8 mouse cellular contexts compared by ENCODE assay signal in the genomic region with DNA sequence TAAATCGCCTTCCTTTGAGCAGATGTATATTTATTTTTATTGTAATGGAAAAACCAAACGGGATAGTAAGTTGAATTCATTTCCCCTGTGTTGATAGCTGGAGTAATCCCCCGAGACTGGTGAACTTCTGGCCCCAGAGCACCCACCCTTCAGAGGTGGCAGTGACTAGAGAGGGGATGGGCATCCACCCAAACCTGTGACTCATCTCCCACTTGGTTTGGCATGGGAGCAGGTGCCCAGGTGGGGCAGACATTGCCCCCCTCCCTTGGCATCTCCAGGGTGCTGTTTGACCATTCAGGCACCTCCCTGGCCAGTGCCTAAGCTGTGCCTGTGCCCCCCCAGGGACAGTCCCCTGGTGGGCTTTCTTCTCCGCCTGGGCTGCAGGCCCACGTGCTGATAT. TPM values are rescaled to one million over a fixed set of nuclear protein-coding genes. Genes with fewer than 3 reads are reported as not detected.
DNase-seq lines count a peak whose midpoint lies in the region; ATAC-seq and TF ChIP-seq lines count a peak whose summit lies in the region.
"Had no signal": no experiment of that assay in that cellular context is flagged by ENCODE, and none has a peak within 500 bp of the region (broad histone marks: within the 10 kb centered on the region; RNA-seq: fewer than 3 reads in every experiment).

No protein-coding gene starts in this region.

- WGBS in heart, embryonic 16.5 days = 33% methylated on average over 5 of the region's 5 CpGs
- 15% methylated on average over 5 of the region's 5 CpGs for WGBS in midbrain, embryonic 14.5 days

- H3K4me1 ChIP-seq in heart, embryonic 16.5 days (ENCODE audit: control insufficient read depth, insufficient read depth, low read length) = peaks cover 53% of the 10 kb centered on the region
- peaks cover 48% of the 10 kb centered on the region for H3K4me1 ChIP-seq in midbrain, embryonic 14.5 days (ENCODE audit: control insufficient read depth, insufficient read depth, low read length)

- no peak for DNase-seq in layer of hippocampus, adult 2 months (ENCODE audit: low spot score in 2 of 2)
- no peak for DNase-seq in layer of hippocampus, adult 9-10 months (ENCODE audit: low spot score)
- peak; percentile 68 to 70 for DNase-seq in cerebellum, postnatal 10 days
- no peak for DNase-seq in midbrain, embryonic 14.5 days
- DNase-seq in layer of hippocampus, adult 9-11 months = no peak
- no peak for DNase-seq in urinary bladder, postnatal 14 days (ENCODE audit: low spot score)

- H3K27ac ChIP-seq in layer of hippocampus, adult 2 months = peak overlapping the region; percentile 99
- peak overlapping the region; percentile 96 for H3K27ac ChIP-seq in heart, embryonic 16.5 days (ENCODE audit: low read length)
- H3K27ac ChIP-seq in midbrain, embryonic 14.5 days (replicated peaks; ENCODE audit: low read depth, low read length) = peak overlapping the region; percentile 96
- H3K27ac ChIP-seq: macrophage had no signal

- TF ChIP-seq CTCF in layer of hippocampus, adult 2 months (conservative IDR thresholded peaks at IDR 0.05) = no peak

- H3K36me3 ChIP-seq in heart, embryonic 16.5 days (ENCODE audit: control insufficient read depth, insufficient read depth) = no peaks in the 10 kb centered on the region
- H3K36me3 ChIP-seq in midbrain, embryonic 14.5 days (ENCODE audit: control insufficient read depth, insufficient read depth, low read length) = no peaks in the 10 kb centered on the region

- H3K4me2 ChIP-seq in heart, embryonic 16.5 days (ENCODE audit: low read depth, low read length) = peak overlapping the region; percentile 92
- peak overlapping the region; percentile 98 for H3K4me2 ChIP-seq in midbrain, embryonic 14.5 days (ENCODE audit: low read length)

- H3K4me3 ChIP-seq in layer of hippocampus, adult 2 months = peak overlapping the region; percentile 97
- H3K4me3 ChIP-seq in heart, embryonic 16.5 days (ENCODE audit: low read length) = peak overlapping the region; percentile 93
- peak overlapping the region; percentile 95 for H3K4me3 ChIP-seq in midbrain, embryonic 14.5 days (replicated peaks; ENCODE audit: low read depth, low read length)

- H3K9me3 ChIP-seq in heart, embryonic 16.5 days (replicated peaks; ENCODE audit: control insufficient read depth, low read length) = no peaks in the 10 kb centered on the region
- no peaks in the 10 kb centered on the region for H3K9me3 ChIP-seq in midbrain, embryonic 14.5 days (ENCODE audit: control insufficient read depth, low read length)

- H3K9ac ChIP-seq in heart, embryonic 16.5 days (ENCODE audit: low read length) = peak overlapping the region; percentile 99
- H3K9ac ChIP-seq in midbrain, embryonic 14.5 days (replicated peaks; ENCODE audit: low read length) = peak overlapping the region; percentile 98

- ATAC-seq in heart, embryonic 16.5 days (replicated peaks; ENCODE audit: extremely low read depth, insufficient read depth, low FRiP score) = no peak
- ATAC-seq in midbrain, embryonic 14.5 days (ENCODE audit: low FRiP score, low TSS enrichment) = no peak

- H3K27me3 ChIP-seq in heart, embryonic 16.5 days (ENCODE audit: control insufficient read depth, insufficient read depth, low read length) = no peaks in the 10 kb centered on the region
- H3K27me3 ChIP-seq in midbrain, embryonic 14.5 days (ENCODE audit: control insufficient read depth, insufficient read depth, low read length) = peaks cover 14% of the 10 kb centered on the region

RNA-seq across cellular contexts. Expression of a gene that starts 3.0 kb away (rescaled TPM):
- total RNA-seq in layer of hippocampus, adult 2 months (2021) = 100 to 1,000 TPM; 108 to 113 TPM
- 7.1 and 7.2 TPM in 2 replicates for polyA plus RNA-seq in heart, embryonic 16.5 days (2015; fragmentation: Nextera tagmentation; extraction: Ambion mirVana)
- 13.0 and 15.3 TPM in 2 replicates for polyA plus RNA-seq in midbrain, embryonic 14.5 days (2014; fragmentation: Nextera tagmentation; extraction: Ambion mirVana)

RNA-seq across cellular contexts. Expression of a gene that starts 40.2 kb away (rescaled TPM):
- total RNA-seq in layer of hippocampus, adult 2 months (2021) = under 1 TPM in 1 of 2 experiments, not detected in 1; 0.12 TPM
- 0.70 and 1.4 TPM in 2 replicates for polyA plus RNA-seq in heart, embryonic 16.5 days (2015; fragmentation: Nextera tagmentation; extraction: Ambion mirVana)
- 0.08 TPM in 1 of 2 replicates, not detected in the other for polyA plus RNA-seq in midbrain, embryonic 14.5 days (2014; fragmentation: Nextera tagmentation; extraction: Ambion mirVana)

Comparison
In these comparisons a context has a peak if more than half of its experiments do, and no peak if none do; other contexts are left out.
1. DNase-seq: peak in cerebellum, postnatal 10 days (2 of 2); none in layer of hippocampus, adult 2 months (0 of 2), layer of hippocampus, adult 9-10 months (single experiment), midbrain, embryonic 14.5 days (single experiment), layer of hippocampus, adult 9-11 months (single experiment) and urinary bladder, postnatal 14 days (single experiment).
2. Peak in every context shown above with its lines, with median percentiles within 50 percentile points of each other: H3K27ac ChIP-seq and H3K4me3 ChIP-seq.